Mouse (Mus musculus) neural tube, embryonic 14.5 days (tissue): ENCODE results near the gene Hoxd3. TPM values are rescaled to one million over a fixed set of nuclear protein-coding genes. Genes with fewer than 3 reads are reported as not detected.
A peak's percentile ranks its signal among the peaks of the same experiment; 100 is the strongest.

Experiments used
- ATAC-seq: fragments of 200-750 bp; cut with Nextera tagmentation; 2 replicates; pipeline ENCODE4 v1.8.0; 2017; ENCODE audit warnings: low read depth, mild to moderate bottlenecking, moderate TSS enrichment, moderate library complexity
- H3K27ac ChIP-seq: fragments of 300-500 bp; sonication (generic); 2 replicates; pipeline ENCODE4 v1.5.1; 2014; ENCODE audit warnings: low read depth, mild to moderate bottlenecking, control low read depth, low read length, moderate library complexity, mixed read lengths
- H3K27me3 ChIP-seq: fragments of 300-500 bp; sonication (generic); 2 replicates; pipeline ENCODE4 v1.6.1; 2014; ENCODE audit warnings: low read length; ENCODE audit not compliant: control insufficient read depth, insufficient read depth
- H3K36me3 ChIP-seq: fragments of 300-500 bp; sonication (generic); 2 replicates; pipeline ENCODE4 v1.6.1; 2014; ENCODE audit warnings: low read length, mixed read lengths; ENCODE audit not compliant: control insufficient read depth, insufficient read depth
- H3K4me1 ChIP-seq: fragments of 300-500 bp; sonication (generic); 2 replicates; pipeline ENCODE4 v1.6.1; 2014; ENCODE audit warnings: low read length; ENCODE audit not compliant: control insufficient read depth, insufficient read depth
- H3K4me2 ChIP-seq: fragments of 300-500 bp; sonication (generic); 2 replicates; pipeline ENCODE4 v1.6.1; 2014; ENCODE audit warnings: mild to moderate bottlenecking, low read depth, low read length, control low read depth
- H3K4me3 ChIP-seq: fragments of 300-500 bp; sonication (generic); 2 replicates; pipeline ENCODE4 v1.5.1; 2014; ENCODE audit warnings: low read depth, low read length, control low read depth, mixed read lengths
- H3K9ac ChIP-seq: fragments of 300-500 bp; sonication (generic); replicated peaks from 2 replicates; pipeline ENCODE4 v1.6.1; 2014; ENCODE audit warnings: low read depth, mild to moderate bottlenecking, control low read depth, low read length, mixed read lengths
- H3K9me3 ChIP-seq: fragments of 300-500 bp; sonication (generic); 2 replicates; pipeline ENCODE4 v1.6.1; 2016; ENCODE audit warnings: low read length; ENCODE audit not compliant: control insufficient read depth
- WGBS: fragments of 180-500 bp; shearing (Covaris S2); extraction: QIAGEN DNeasy Blood & Tissue Kit; methylation state at CpG from one replicate; pipeline ENCODE4 v1.1.7; 2014; 5-methylcytosine and 5-hydroxymethylcytosine counted together
- polyA plus RNA-seq: library from polyadenylated mRNA; unstranded; fragments of >200 nt; fragmentation: Nextera tagmentation; extraction: Ambion mirVana; gene quantifications from 2 replicates; pipeline ENCODE4 v1.2.1, GENCODE M21; 2014

The Hoxd3 gene
- polyA plus RNA-seq, 1 experiment from 2014 or later = 13.5 TPM

DNA sequence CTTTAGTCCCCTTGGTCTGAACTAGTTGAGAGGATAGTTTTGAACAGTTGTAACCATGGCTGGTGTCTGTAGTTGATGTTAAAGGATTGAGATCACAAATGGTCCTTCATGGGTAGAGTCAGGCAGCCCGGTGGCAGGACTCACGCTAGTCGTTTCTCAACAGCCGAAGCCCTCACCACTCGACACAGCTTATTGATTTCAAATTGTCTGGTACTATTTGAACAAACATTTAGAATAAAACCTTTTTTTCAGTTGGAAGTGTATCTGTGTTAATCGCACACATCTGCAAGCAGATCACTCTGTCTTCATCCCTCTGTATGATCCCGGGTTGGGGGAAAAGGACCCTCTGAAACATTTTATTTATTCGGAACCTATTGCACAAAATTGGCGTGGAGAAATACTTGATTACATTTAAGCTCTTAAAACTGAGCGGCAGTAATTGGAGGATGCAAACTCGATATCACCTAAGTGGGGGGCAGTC lies 36.0 kb downstream of the Hoxd3 start:
- Histone ChIP-seq H3K27ac (peak overlapping the region; percentile 91), H3K4me2 (peak overlapping the region; percentile 66; the same call in 1 of the 2 replicates), H3K27me3 (no peaks in the 10 kb centered on the region)

DNA sequence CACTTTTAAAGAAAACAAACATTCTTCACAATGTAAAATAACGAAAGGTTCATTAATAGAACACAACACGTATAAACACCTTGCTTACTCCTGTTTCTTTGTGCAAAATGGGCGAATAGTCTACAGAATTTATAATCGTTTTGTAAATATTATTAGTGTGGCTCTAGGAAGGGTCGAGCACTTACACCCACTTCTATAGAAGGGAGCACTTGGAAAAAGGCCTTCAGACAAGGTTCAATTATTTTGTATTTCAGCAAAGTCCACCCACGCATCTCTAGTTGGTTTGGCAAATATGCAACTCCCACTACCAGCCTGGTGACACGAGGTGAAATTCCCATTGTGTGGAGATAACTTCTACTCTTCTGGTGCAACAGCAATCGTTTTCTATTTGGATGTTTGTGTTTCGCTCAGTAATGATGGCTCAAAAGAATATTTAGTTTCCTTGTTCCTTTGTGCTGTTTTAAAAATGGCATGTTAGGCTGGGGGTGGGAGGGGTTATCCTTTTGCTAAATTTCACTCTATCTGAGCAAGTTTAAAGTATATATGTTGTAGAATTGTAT lies 36.8 kb downstream of the Hoxd3 start:
- H3K9me3 ChIP-seq = no peaks in the 10 kb centered on the region
- H3K4me1 ChIP-seq = peaks cover 72% of the 10 kb centered on the region
- peak overlapping the region; percentile 66 for H3K4me2 ChIP-seq
- WGBS = 13% methylated on average over 9 of the region's 9 CpGs
- H3K27me3 ChIP-seq = no peaks in the 10 kb centered on the region
- H3K4me3 ChIP-seq = peak overlapping the region; percentile 28; the same call in 1 of the 2 replicates
- ATAC-seq = no peak
- H3K36me3 ChIP-seq = peaks cover 14% of the 10 kb centered on the region
- H3K9ac ChIP-seq = peak overlapping the region; percentile 51
- H3K27ac ChIP-seq = peak overlapping the region; percentile 91

More for the DNA sequence above, 36.0 kb downstream of the Hoxd3 start:
- ATAC-seq = no peak
- H3K4me1 ChIP-seq = peaks cover 65% of the 10 kb centered on the region
- peaks cover 14% of the 10 kb centered on the region for H3K36me3 ChIP-seq
- H3K9me3 ChIP-seq = no peaks in the 10 kb centered on the region
- peak overlapping the region; percentile 22; the same call in 1 of the 2 replicates for H3K4me3 ChIP-seq
- WGBS = 9% methylated on average over 11 of the region's 11 CpGs
- H3K9ac ChIP-seq = peak overlapping the region; percentile 51; the same call in 1 of the 2 replicates

DNA sequence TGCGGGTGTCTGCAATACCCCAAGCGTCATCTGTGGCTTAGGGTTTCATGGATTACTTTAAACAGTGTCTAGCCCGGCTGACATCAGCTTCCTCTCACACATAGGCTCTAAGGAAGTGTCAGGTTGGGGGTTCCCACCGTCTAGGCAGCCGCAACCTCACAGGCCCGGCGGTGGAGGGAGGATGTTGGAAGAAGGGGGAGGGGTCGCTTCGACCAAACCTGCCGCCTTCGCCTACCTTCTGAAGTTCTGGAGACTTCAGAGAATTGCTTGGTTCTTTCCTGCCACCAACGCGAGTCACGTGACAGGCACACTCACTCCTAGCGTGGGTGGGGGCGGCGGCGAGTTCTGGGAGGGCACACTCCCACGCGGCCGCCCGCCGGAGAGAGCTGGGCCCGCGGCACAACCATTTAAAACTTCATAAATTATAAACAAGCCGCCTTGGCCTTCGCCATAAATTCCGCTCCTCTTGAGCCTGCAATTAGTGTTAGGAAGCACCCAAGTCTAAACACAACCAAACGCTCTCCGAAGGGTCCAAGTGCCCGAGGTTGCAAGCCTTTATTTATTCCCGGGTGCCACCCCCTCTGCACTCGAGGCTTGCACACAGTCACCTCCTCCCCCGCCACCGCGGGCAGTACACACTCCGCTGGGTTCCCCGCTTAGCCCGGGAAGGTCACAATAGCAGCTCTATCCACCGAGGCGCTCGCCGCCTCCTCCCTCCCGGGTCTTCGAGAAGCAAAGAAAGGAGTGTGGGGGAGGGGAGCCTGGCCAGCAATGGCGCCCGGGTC lies 37.8 kb downstream of the Hoxd3 start:
- Histone ChIP-seq H3K27me3 (no peaks in the 10 kb centered on the region), H3K36me3 (peaks cover 12% of the 10 kb centered on the region), H3K9ac (peak overlapping the region; percentile 51), H3K4me3 (peak overlapping the region; percentile 28), H3K9me3 (no peaks in the 10 kb centered on the region), H3K27ac (peak overlapping the region; percentile 91), H3K4me2 (peak overlapping the region; percentile 66), H3K4me1 (peaks cover 72% of the 10 kb centered on the region)
- ATAC-seq = peak; percentile 83
- WGBS = under 1% methylated on average over 47 of the region's 47 CpGs

DNA sequence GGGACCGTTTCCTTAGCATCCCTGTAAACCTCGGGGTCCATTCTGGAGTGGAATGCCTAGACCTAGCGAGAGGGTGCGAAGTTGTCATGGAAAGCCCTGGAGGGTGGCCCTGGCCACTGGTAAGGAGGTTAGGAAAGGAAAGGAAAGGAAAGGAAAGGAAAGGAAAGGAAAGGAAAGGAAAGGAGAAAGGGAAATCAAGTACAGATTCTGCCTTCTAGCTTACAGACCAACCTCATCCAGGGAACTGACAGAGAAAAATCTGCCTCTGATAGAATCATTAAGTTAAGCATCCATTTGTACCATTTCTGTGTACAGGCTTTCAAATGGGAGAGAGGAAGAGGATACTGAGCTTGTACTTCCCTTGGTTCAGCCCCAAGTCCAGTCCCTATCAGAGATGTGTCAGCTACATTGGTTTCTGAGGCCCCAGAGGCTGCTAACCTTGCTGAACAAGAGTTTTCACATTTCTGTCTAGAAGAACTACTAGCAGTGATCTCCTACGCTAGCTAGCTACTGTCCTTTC lies 39.1 kb downstream of the Hoxd3 start:
- Histone ChIP-seq H3K27me3 (no peaks in the 10 kb centered on the region), H3K4me1 (peaks cover 59% of the 10 kb centered on the region), H3K36me3 (peaks cover 12% of the 10 kb centered on the region), H3K4me3 (no peak overlapping the region), H3K9me3 (no peaks in the 10 kb centered on the region), H3K4me2 (no peak overlapping the region), H3K27ac (peak overlapping the region; percentile 91), H3K9ac (no peak overlapping the region)
- WGBS = 39% methylated on average over 5 of the region's 5 CpGs
- no peak for ATAC-seq

DNA sequence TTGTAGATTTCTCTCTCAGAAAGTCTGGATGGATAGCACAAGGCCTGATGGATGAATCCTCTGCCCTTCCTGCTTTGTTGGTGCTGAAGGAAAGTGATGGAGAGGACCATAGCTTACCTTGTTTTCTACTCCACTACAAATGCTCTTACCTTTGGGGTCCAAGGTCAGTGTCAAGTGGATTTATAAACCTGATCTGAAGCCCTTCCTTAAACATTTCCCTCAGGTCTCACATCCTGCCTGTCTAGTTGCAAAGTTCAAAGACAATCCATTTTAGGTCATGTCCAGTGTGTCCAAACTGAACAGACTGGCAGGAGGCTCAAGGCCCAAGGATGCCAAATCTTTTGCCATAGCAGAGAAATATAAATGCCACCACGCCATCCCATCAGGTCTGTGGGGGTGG lies 40.1 kb downstream of the Hoxd3 start:
- no peak overlapping the region; the same call in 1 of the 2 replicates for H3K4me2 ChIP-seq
- H3K4me3 ChIP-seq = no peak overlapping the region
- H3K9ac ChIP-seq = no peak overlapping the region
- peaks cover 4% of the 10 kb centered on the region for H3K36me3 ChIP-seq
- H3K9me3 ChIP-seq = no peaks in the 10 kb centered on the region
- H3K27me3 ChIP-seq = no peaks in the 10 kb centered on the region
- WGBS = 93% methylated on average over 1 of the region's 1 CpGs
- no peak for ATAC-seq
- peaks cover 48% of the 10 kb centered on the region for H3K4me1 ChIP-seq
- no peak overlapping the region for H3K27ac ChIP-seq

DNA sequence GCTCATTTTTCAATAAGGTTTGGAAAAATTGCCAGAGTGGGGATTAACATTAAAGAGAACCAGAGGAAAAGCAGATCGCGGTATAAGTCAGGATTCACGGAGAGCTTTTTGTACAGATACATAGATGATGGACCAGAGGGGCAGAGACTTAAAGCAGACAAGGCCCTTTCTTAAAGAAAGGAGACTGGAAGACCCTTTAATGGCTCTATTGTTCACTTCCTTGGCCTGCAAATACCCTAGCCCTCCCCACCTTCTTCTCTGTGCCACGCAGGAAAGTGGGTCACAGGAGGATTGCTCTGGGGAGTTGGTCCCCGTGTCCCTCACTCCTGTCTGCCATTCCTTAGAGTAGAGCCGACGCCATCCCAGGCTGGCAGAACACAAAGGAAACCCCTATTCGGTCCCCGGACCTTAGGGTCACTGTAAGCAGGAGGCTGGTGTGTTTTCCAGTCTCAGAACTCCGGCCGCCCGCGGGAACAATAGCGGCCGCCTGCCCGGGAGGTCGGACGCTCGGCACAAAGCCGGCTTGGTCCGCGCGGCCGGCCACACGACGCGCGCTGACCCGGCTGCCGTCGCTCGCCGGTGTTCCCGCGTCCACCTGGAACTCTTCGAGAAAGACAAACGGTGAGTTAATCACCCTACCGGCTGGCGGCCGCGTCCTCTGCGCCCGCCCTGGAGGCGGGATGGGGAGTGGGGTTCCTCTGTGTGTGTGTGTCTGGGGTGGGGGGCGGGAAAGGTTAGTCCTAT lies 40.9 kb downstream of the Hoxd3 start:
- H3K4me3 ChIP-seq = peak overlapping the region; percentile 32
- H3K27me3 ChIP-seq = no peaks in the 10 kb centered on the region
- peak overlapping the region; percentile 57 for H3K9ac ChIP-seq
- peaks cover 42% of the 10 kb centered on the region for H3K4me1 ChIP-seq
- H3K36me3 ChIP-seq = no peaks in the 10 kb centered on the region
- ATAC-seq = peak; percentile 12; the same call in 1 of the 2 replicates
- WGBS = 2% methylated on average over 43 of the region's 45 CpGs
- H3K4me2 ChIP-seq = peak overlapping the region; percentile 69
- H3K27ac ChIP-seq = 0 out of 2 replicates have a peak overlapping the region, but pooled peaks have one; percentile 52
- no peaks in the 10 kb centered on the region for H3K9me3 ChIP-seq

DNA sequence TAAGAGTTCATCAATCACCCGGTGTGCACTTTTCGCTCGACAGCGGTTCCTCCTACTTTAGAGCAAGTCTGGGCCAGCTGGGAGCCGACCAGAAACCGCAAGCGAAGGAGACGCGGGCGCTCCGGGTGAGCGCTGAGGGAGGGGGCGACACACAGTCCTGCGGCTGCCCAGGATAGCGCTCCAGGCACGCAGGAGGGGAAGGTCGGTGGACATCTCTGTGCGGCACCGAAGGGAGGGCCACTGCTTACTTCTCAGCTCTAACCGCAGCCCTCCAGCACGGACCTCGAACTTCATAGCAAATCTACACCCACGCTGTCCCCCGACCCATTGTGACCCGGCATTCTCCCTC lies 41.4 kb downstream of the Hoxd3 start:
- H3K9ac ChIP-seq = peak overlapping the region; percentile 57
- peak overlapping the region; percentile 69 for H3K4me2 ChIP-seq
- WGBS = 2% methylated on average over 23 of the region's 25 CpGs
- peak overlapping the region; percentile 32 for H3K4me3 ChIP-seq
- no peaks in the 10 kb centered on the region for H3K36me3 ChIP-seq
- no peaks in the 10 kb centered on the region for H3K9me3 ChIP-seq
- no peaks in the 10 kb centered on the region for H3K27me3 ChIP-seq
- ATAC-seq = no peak
- H3K27ac ChIP-seq = peak overlapping the region; percentile 10; the same call in 1 of the 2 replicates
- peaks cover 39% of the 10 kb centered on the region for H3K4me1 ChIP-seq

DNA sequence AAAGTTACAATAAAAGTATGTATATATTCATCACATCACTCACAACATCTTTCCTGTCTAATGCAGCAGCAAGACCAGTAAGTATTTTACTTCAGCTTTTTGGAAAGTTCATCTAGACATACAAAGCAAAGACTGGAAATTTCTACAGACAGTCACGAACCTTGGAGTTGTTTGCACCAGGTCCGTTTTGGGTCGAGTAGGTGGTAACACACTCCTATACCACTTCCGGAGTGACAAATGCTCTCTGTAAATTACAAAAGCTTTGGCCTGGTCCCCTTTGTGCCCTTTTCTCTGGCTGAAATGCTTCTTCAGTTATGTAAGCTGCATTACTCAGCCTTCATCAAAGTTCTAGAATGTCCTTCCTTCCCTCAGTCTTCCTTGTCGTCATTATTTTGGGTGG lies 42.0 kb downstream of the Hoxd3 start:
- H3K27me3 ChIP-seq = no peaks in the 10 kb centered on the region
- H3K9ac ChIP-seq = no peak overlapping the region
- no peak for ATAC-seq
- H3K4me2 ChIP-seq = no peak overlapping the region
- H3K4me3 ChIP-seq = no peak overlapping the region
- peaks cover 34% of the 10 kb centered on the region for H3K4me1 ChIP-seq
- WGBS = 31% methylated on average over 5 of the region's 5 CpGs
- H3K36me3 ChIP-seq = no peaks in the 10 kb centered on the region
- H3K27ac ChIP-seq = peak overlapping the region; percentile 10; the same call in 1 of the 2 replicates
- H3K9me3 ChIP-seq = no peaks in the 10 kb centered on the region
